Mouse (Mus musculus): ENCODE measurements at regions not wholly inside any gene's neighbourhood (a gene's known extent, or its start where the extent isn't known, plus 50 kb on each side); places are given as distances from the start of the nearest gene placed in this dataset.

GRCm38 (mm10) chr4:95180999-95181398 is 129.0 kb upstream of the Jun start:
- ATAC-seq (ENCODE audit: insufficient number of reproducible peaks, insufficient read depth, low FRiP score, low read depth): no peak
- H3K36me3 ChIP-seq (ENCODE audit: control insufficient read depth, insufficient read depth, low read length): no peaks in the 10 kb centered on the region
- no peak overlapping the region for H3K27ac ChIP-seq (ENCODE audit: low read length)
- H3K4me1 ChIP-seq (ENCODE audit: control insufficient read depth, insufficient read depth, low read length): no peaks in the 10 kb centered on the region
- no peaks in the 10 kb centered on the region for H3K9me3 ChIP-seq (ENCODE audit: control insufficient read depth, low read depth, low read length)
- no peaks in the 10 kb centered on the region for H3K27me3 ChIP-seq (ENCODE audit: control insufficient read depth, insufficient read depth, low read length)
- no peak overlapping the region for H3K9ac ChIP-seq (replicated peaks; ENCODE audit: low read depth, low read length)
- no peak overlapping the region for H3K4me2 ChIP-seq (replicated peaks; ENCODE audit: low read depth, low read length)
- no peak overlapping the region for H3K4me3 ChIP-seq (ENCODE audit: low read depth, low read length)

- no peak overlapping the region for H3K4me2 ChIP-seq (replicated peaks; ENCODE audit: low read depth, low read length)
- H3K36me3 ChIP-seq (ENCODE audit: control insufficient read depth, insufficient read depth, low read length): no peaks in the 10 kb centered on the region
- no peak overlapping the region for H3K9ac ChIP-seq (replicated peaks; ENCODE audit: low read depth, low read length)
- H3K4me1 ChIP-seq (ENCODE audit: control insufficient read depth, insufficient read depth, low read length): no peaks in the 10 kb centered on the region
- 78% methylated on average over 4 of the region's 4 CpGs for WGBS
- H3K4me3 ChIP-seq (ENCODE audit: low read depth, low read length): no peak overlapping the region
- no peaks in the 10 kb centered on the region for H3K27me3 ChIP-seq (ENCODE audit: control insufficient read depth, insufficient read depth, low read length)
- H3K9me3 ChIP-seq (ENCODE audit: control insufficient read depth, low read depth, low read length): no peaks in the 10 kb centered on the region
- ATAC-seq (ENCODE audit: insufficient number of reproducible peaks, insufficient read depth, low FRiP score, low read depth): no peak
- H3K27ac ChIP-seq (ENCODE audit: low read length): no peak overlapping the region
These were observed 132.2 kb upstream of the Jun start for GRCm38 (mm10) chr4:95184180-95184579.

GRCm38 (mm10) chr4:95185113-95185915 is 133.3 kb upstream of the Jun start:
- Histone ChIP-seq H3K27me3 (ENCODE audit: control insufficient read depth, insufficient read depth, low read length) (no peaks in the 10 kb centered on the region), H3K9me3 (ENCODE audit: control insufficient read depth, low read depth, low read length) (no peaks in the 10 kb centered on the region), H3K36me3 (ENCODE audit: control insufficient read depth, insufficient read depth, low read length) (no peaks in the 10 kb centered on the region), H3K9ac (replicated peaks; ENCODE audit: low read depth, low read length) (no peak overlapping the region), H3K4me2 (replicated peaks; ENCODE audit: low read depth, low read length) (no peak overlapping the region), H3K4me1 (ENCODE audit: control insufficient read depth, insufficient read depth, low read length) (no peaks in the 10 kb centered on the region), H3K4me3 (ENCODE audit: low read depth, low read length) (no peak overlapping the region), H3K27ac (ENCODE audit: low read length) (no peak overlapping the region)
- no peak for ATAC-seq (ENCODE audit: insufficient number of reproducible peaks, insufficient read depth, low FRiP score, low read depth)
- 70% methylated on average over 14 of the region's 14 CpGs for WGBS

- 82% methylated on average over 3 of the region's 3 CpGs for WGBS
- H3K4me1 ChIP-seq (ENCODE audit: control insufficient read depth, insufficient read depth, low read length): no peaks in the 10 kb centered on the region
- H3K9me3 ChIP-seq (ENCODE audit: control insufficient read depth, low read depth, low read length): no peaks in the 10 kb centered on the region
- no peak overlapping the region for H3K4me3 ChIP-seq (ENCODE audit: low read depth, low read length)
- H3K4me2 ChIP-seq (replicated peaks; ENCODE audit: low read depth, low read length): no peak overlapping the region
- H3K36me3 ChIP-seq (ENCODE audit: control insufficient read depth, insufficient read depth, low read length): no peaks in the 10 kb centered on the region
- H3K27ac ChIP-seq (ENCODE audit: low read length): no peak overlapping the region
- no peaks in the 10 kb centered on the region for H3K27me3 ChIP-seq (ENCODE audit: control insufficient read depth, insufficient read depth, low read length)
- no peak for ATAC-seq (ENCODE audit: insufficient number of reproducible peaks, insufficient read depth, low FRiP score, low read depth)
- no peak overlapping the region for H3K9ac ChIP-seq (replicated peaks; ENCODE audit: low read depth, low read length)
These were observed 133.8 kb upstream of the Jun start for GRCm38 (mm10) chr4:95185916-95186200.

- H3K4me3 ChIP-seq (ENCODE audit: low read depth, low read length): no peak overlapping the region
- no peak; the same call in 1 of the 2 replicates for ATAC-seq (ENCODE audit: insufficient number of reproducible peaks, insufficient read depth, low FRiP score, low read depth)
- no peaks in the 10 kb centered on the region for H3K4me1 ChIP-seq (ENCODE audit: control insufficient read depth, insufficient read depth, low read length)
- H3K27ac ChIP-seq (ENCODE audit: low read length): no peak overlapping the region
- WGBS: 76% methylated on average over 3 of the region's 3 CpGs
- H3K9me3 ChIP-seq (ENCODE audit: control insufficient read depth, low read depth, low read length): no peaks in the 10 kb centered on the region
- H3K9ac ChIP-seq (replicated peaks; ENCODE audit: low read depth, low read length): no peak overlapping the region
- H3K27me3 ChIP-seq (ENCODE audit: control insufficient read depth, insufficient read depth, low read length): no peaks in the 10 kb centered on the region
- H3K36me3 ChIP-seq (ENCODE audit: control insufficient read depth, insufficient read depth, low read length): no peaks in the 10 kb centered on the region
- H3K4me2 ChIP-seq (replicated peaks; ENCODE audit: low read depth, low read length): no peak overlapping the region
These were observed 136.1 kb upstream of the Jun start for GRCm38 (mm10) chr4:95188107-95188506.

- H3K9me3 ChIP-seq (ENCODE audit: control insufficient read depth, low read depth, low read length): no peaks in the 10 kb centered on the region
- H3K27ac ChIP-seq (ENCODE audit: low read length): no peak overlapping the region
- H3K36me3 ChIP-seq (ENCODE audit: control insufficient read depth, insufficient read depth, low read length): no peaks in the 10 kb centered on the region
- H3K4me2 ChIP-seq (replicated peaks; ENCODE audit: low read depth, low read length): no peak overlapping the region
- 82% methylated on average over 7 of the region's 7 CpGs for WGBS
- no peaks in the 10 kb centered on the region for H3K4me1 ChIP-seq (ENCODE audit: control insufficient read depth, insufficient read depth, low read length)
- H3K9ac ChIP-seq (replicated peaks; ENCODE audit: low read depth, low read length): no peak overlapping the region
- H3K4me3 ChIP-seq (ENCODE audit: low read depth, low read length): no peak overlapping the region
- no peak for ATAC-seq (ENCODE audit: insufficient number of reproducible peaks, insufficient read depth, low FRiP score, low read depth)
- no peaks in the 10 kb centered on the region for H3K27me3 ChIP-seq (ENCODE audit: control insufficient read depth, insufficient read depth, low read length)
These were observed 139.8 kb upstream of the Jun start for GRCm38 (mm10) chr4:95191654-95192406.

GRCm38 (mm10) chr4:95192562-95192961 is 140.5 kb upstream of the Jun start:
- ATAC-seq (ENCODE audit: insufficient number of reproducible peaks, insufficient read depth, low FRiP score, low read depth): no peak
- H3K9me3 ChIP-seq (ENCODE audit: control insufficient read depth, low read depth, low read length): no peaks in the 10 kb centered on the region
- no peak overlapping the region for H3K4me3 ChIP-seq (ENCODE audit: low read depth, low read length)
- H3K4me1 ChIP-seq (ENCODE audit: control insufficient read depth, insufficient read depth, low read length): peaks cover 3% of the 10 kb centered on the region; the same call in 1 of the 2 replicates
- no peaks in the 10 kb centered on the region for H3K27me3 ChIP-seq (ENCODE audit: control insufficient read depth, insufficient read depth, low read length)
- no peaks in the 10 kb centered on the region for H3K36me3 ChIP-seq (ENCODE audit: control insufficient read depth, insufficient read depth, low read length)
- H3K9ac ChIP-seq (replicated peaks; ENCODE audit: low read depth, low read length): no peak overlapping the region
- H3K27ac ChIP-seq (ENCODE audit: low read length): no peak overlapping the region
- H3K4me2 ChIP-seq (replicated peaks; ENCODE audit: low read depth, low read length): no peak overlapping the region

GRCm38 (mm10) chr4:95193028-95193427 is 141.0 kb upstream of the Jun start:
- H3K27ac ChIP-seq (ENCODE audit: low read length): no peak overlapping the region; the same call in 1 of the 2 replicates
- H3K9ac ChIP-seq (replicated peaks; ENCODE audit: low read depth, low read length): no peak overlapping the region
- no peak overlapping the region for H3K4me2 ChIP-seq (replicated peaks; ENCODE audit: low read depth, low read length)
- H3K4me1 ChIP-seq (ENCODE audit: control insufficient read depth, insufficient read depth, low read length): peaks cover 3% of the 10 kb centered on the region; the same call in 1 of the 2 replicates
- no peaks in the 10 kb centered on the region for H3K9me3 ChIP-seq (ENCODE audit: control insufficient read depth, low read depth, low read length)
- 31% methylated on average over 4 of the region's 4 CpGs for WGBS
- peak; percentile 73 for ATAC-seq (ENCODE audit: insufficient number of reproducible peaks, insufficient read depth, low FRiP score, low read depth)
- no peaks in the 10 kb centered on the region for H3K36me3 ChIP-seq (ENCODE audit: control insufficient read depth, insufficient read depth, low read length)
- no peaks in the 10 kb centered on the region for H3K27me3 ChIP-seq (ENCODE audit: control insufficient read depth, insufficient read depth, low read length)
- H3K4me3 ChIP-seq (ENCODE audit: low read depth, low read length): no peak overlapping the region
